In genomic region chr12:112952433-112952832, GRCm38 (mm10) we compare ENCODE assay signal across 8 mouse cellular contexts. TPM values are rescaled to one million over a fixed set of nuclear protein-coding genes. Genes with fewer than 3 reads are reported as not detected.
A peak's percentile ranks its signal among the peaks of the same experiment; 100 is the strongest.
DNase-seq lines count a peak whose midpoint lies in the region; ATAC-seq lines count a peak whose summit lies in the region.

No protein-coding gene starts in this region.

- H3K4me1 ChIP-seq in hindbrain, embryonic 13.5 days (replicated peaks) = peaks cover 29% of the 10 kb centered on the region
- peaks cover 22% of the 10 kb centered on the region for H3K4me1 ChIP-seq in hindbrain, embryonic 12.5 days
- peaks cover 37% of the 10 kb centered on the region for H3K4me1 ChIP-seq in lung, embryonic 15.5 days

- H3K9ac ChIP-seq in hindbrain, embryonic 13.5 days = no peak overlapping the region
- no peak overlapping the region for H3K9ac ChIP-seq in hindbrain, embryonic 12.5 days
- no peak overlapping the region for H3K9ac ChIP-seq in lung, embryonic 15.5 days

- intact Hi-C loops in heart, postnatal 25 days (cut with DNase I) = no loop called here

- no peak overlapping the region for H3K4me3 ChIP-seq in hindbrain, embryonic 13.5 days
- no peak overlapping the region for H3K4me3 ChIP-seq in hindbrain, embryonic 12.5 days
- no peak overlapping the region for H3K4me3 ChIP-seq in lung, embryonic 15.5 days

- H3K4me2 ChIP-seq in hindbrain, embryonic 13.5 days = no peak overlapping the region
- no peak overlapping the region for H3K4me2 ChIP-seq in hindbrain, embryonic 12.5 days (replicated peaks)
- H3K4me2 ChIP-seq in lung, embryonic 15.5 days = no peak overlapping the region

- no peak for ATAC-seq in hindbrain, embryonic 13.5 days (ENCODE audit: low FRiP score)
- no peak for ATAC-seq in hindbrain, embryonic 12.5 days (ENCODE audit: low FRiP score)
- no peak for ATAC-seq in lung, embryonic 15.5 days (ENCODE audit: borderline replicate concordance, extremely low read depth, low FRiP score, low TSS enrichment)

- H3K27me3 ChIP-seq in hindbrain, embryonic 13.5 days = no peaks in the 10 kb centered on the region
- no peaks in the 10 kb centered on the region for H3K27me3 ChIP-seq in hindbrain, embryonic 12.5 days
- H3K27me3 ChIP-seq in lung, embryonic 15.5 days = no peaks in the 10 kb centered on the region

- 90% methylated on average over 8 of the region's 8 CpGs for WGBS in hindbrain, embryonic 13.5 days
- WGBS in hindbrain, embryonic 12.5 days = 70% methylated on average over 8 of the region's 8 CpGs
- 46% methylated on average over 8 of the region's 8 CpGs for WGBS in lung, embryonic 15.5 days

- 0 out of 2 replicates have a peak overlapping the region, but pooled peaks have one; percentile 95 for H3K27ac ChIP-seq in hindbrain, embryonic 13.5 days
- H3K27ac ChIP-seq in hindbrain, embryonic 12.5 days = no peak overlapping the region
- H3K27ac ChIP-seq in lung, embryonic 15.5 days = 0 out of 2 replicates have a peak overlapping the region, but pooled peaks have one; percentile 52

- no peaks in the 10 kb centered on the region for H3K9me3 ChIP-seq in hindbrain, embryonic 13.5 days
- H3K9me3 ChIP-seq in hindbrain, embryonic 12.5 days (replicated peaks) = no peaks in the 10 kb centered on the region
- H3K9me3 ChIP-seq in lung, embryonic 15.5 days = no peaks in the 10 kb centered on the region

- H3K36me3 ChIP-seq in hindbrain, embryonic 13.5 days = peaks cover 9% of the 10 kb centered on the region; the same call in 1 of the 2 replicates
- no peaks in the 10 kb centered on the region for H3K36me3 ChIP-seq in hindbrain, embryonic 12.5 days
- no peaks in the 10 kb centered on the region for H3K36me3 ChIP-seq in lung, embryonic 15.5 days

- peak; percentile 86 to 91 for DNase-seq in adrenal gland, postnatal 36 days
- DNase-seq in heart, postnatal 25 days (ENCODE audit: low spot score) = peak; percentile 60
- no peak for DNase-seq in spleen, postnatal 14 days (ENCODE audit: low spot score in 2 of 2)
- no peak for DNase-seq in right cerebral cortex, adult 2 months (ENCODE audit: low spot score in 2 of 2)
- no peak for DNase-seq in frontal cortex, adult 2 months (ENCODE audit: extremely low spot score in 1 of 2, low spot score in 1 of 2)

RNA-seq across cellular contexts. Expression of gene Nudt14, which starts 10.5 kb away (rescaled TPM):
- 59.2 and 59.8 TPM in 2 replicates for polyA plus RNA-seq in hindbrain, embryonic 13.5 days (2015; fragmentation: Nextera tagmentation; extraction: Ambion mirVana)
- 51.5 and 65.9 TPM in 2 replicates for polyA plus RNA-seq in hindbrain, embryonic 12.5 days (2016; fragmentation: Nextera tagmentation; extraction: Ambion mirVana)
- total RNA-seq in adrenal gland, postnatal 36 days (2021) = 10 to 100 TPM; 26.5 to 34.7 TPM
- total RNA-seq in heart, postnatal 25 days (2021) = 1 to 10 TPM; 4.4 to 5.7 TPM
- polyA plus RNA-seq in lung, embryonic 15.5 days (2015; fragmentation: Nextera tagmentation; extraction: Ambion mirVana) = 103 and 120 TPM in 2 replicates
- polyA plus RNA-seq in frontal cortex, adult 2 months (2012; rRNA removed) = 19.0 and 22.4 TPM in 2 replicates

RNA-seq across cellular contexts. Expression of gene Jag2, which starts 22.9 kb away (rescaled TPM):
- 8.4 and 10.7 TPM in 2 replicates for polyA plus RNA-seq in hindbrain, embryonic 13.5 days (2015; fragmentation: Nextera tagmentation; extraction: Ambion mirVana)
- 9.4 and 10.3 TPM in 2 replicates for polyA plus RNA-seq in hindbrain, embryonic 12.5 days (2016; fragmentation: Nextera tagmentation; extraction: Ambion mirVana)
- total RNA-seq in adrenal gland, postnatal 36 days (2021) = 1 to 10 TPM; 4.3 to 6.5 TPM
- 10 to 100 TPM; 22.4 to 34.7 TPM for total RNA-seq in heart, postnatal 25 days (2021)
- 6.2 and 7.2 TPM in 2 replicates for polyA plus RNA-seq in lung, embryonic 15.5 days (2015; fragmentation: Nextera tagmentation; extraction: Ambion mirVana)
- 43.0 and 48.3 TPM in 2 replicates for polyA plus RNA-seq in frontal cortex, adult 2 months (2012; rRNA removed)

RNA-seq across cellular contexts. Expression of gene Btbd6, which starts 23.8 kb away (rescaled TPM):
- polyA plus RNA-seq in hindbrain, embryonic 13.5 days (2015; fragmentation: Nextera tagmentation; extraction: Ambion mirVana) = 40.0 and 45.5 TPM in 2 replicates
- 34.5 and 34.8 TPM in 2 replicates for polyA plus RNA-seq in hindbrain, embryonic 12.5 days (2016; fragmentation: Nextera tagmentation; extraction: Ambion mirVana)
- 10 to 100 TPM; 15.5 to 23.7 TPM for total RNA-seq in adrenal gland, postnatal 36 days (2021)
- 10 to 100 TPM; 21.0 to 21.9 TPM for total RNA-seq in heart, postnatal 25 days (2021)
- polyA plus RNA-seq in lung, embryonic 15.5 days (2015; fragmentation: Nextera tagmentation; extraction: Ambion mirVana) = 25.7 and 28.1 TPM in 2 replicates
- polyA plus RNA-seq in frontal cortex, adult 2 months (2012; rRNA removed) = 70.7 and 75.5 TPM in 2 replicates

RNA-seq across cellular contexts. Expression of gene Brf1, which starts 48.1 kb away (rescaled TPM):
- polyA plus RNA-seq in hindbrain, embryonic 13.5 days (2015; fragmentation: Nextera tagmentation; extraction: Ambion mirVana) = 58.3 and 58.6 TPM in 2 replicates
- polyA plus RNA-seq in hindbrain, embryonic 12.5 days (2016; fragmentation: Nextera tagmentation; extraction: Ambion mirVana) = 72.4 and 75.5 TPM in 2 replicates
- 10 to 100 TPM; 42.9 to 49.6 TPM for total RNA-seq in adrenal gland, postnatal 36 days (2021)
- 10 to 100 TPM; 23.5 to 25.1 TPM for total RNA-seq in heart, postnatal 25 days (2021)
- polyA plus RNA-seq in lung, embryonic 15.5 days (2015; fragmentation: Nextera tagmentation; extraction: Ambion mirVana) = 56.1 and 63.3 TPM in 2 replicates
- 46.5 and 51.5 TPM in 2 replicates for polyA plus RNA-seq in frontal cortex, adult 2 months (2012; rRNA removed)

Comparison
In these comparisons a context has a peak if more than half of its experiments do, and no peak if none do; other contexts are left out.
1. DNase-seq: peak in adrenal gland, postnatal 36 days (2 of 2) and heart, postnatal 25 days (single experiment); none in spleen, postnatal 14 days (0 of 2), right cerebral cortex, adult 2 months (0 of 2) and frontal cortex, adult 2 months (0 of 2).